Mouse (Mus musculus) limb, embryonic 11.5 days (tissue): ENCODE measurements at regions not wholly inside any gene's neighbourhood (a gene's known extent, or its start where the extent isn't known, plus 50 kb on each side); places are given as distances from the start of the nearest gene placed in this dataset.

ENCODE experiments used
- ATAC-seq: fragments of 200-750 bp; cut with Nextera tagmentation; 2 replicates; pipeline ENCODE4 v1.8.0; 2017; ENCODE audit warnings: low read depth; ENCODE audit not compliant: insufficient number of reproducible peaks, low FRiP score, low TSS enrichment
- DNase-seq: peaks from one replicate; pipeline ENCODE4 v3.0.0-alpha.2; 2015; ENCODE audit warnings: low spot score
- H3K27ac ChIP-seq: fragments of 300-500 bp; sonication (generic); replicated peaks from 2 replicates; pipeline ENCODE4 v1.5.1; 2014; ENCODE audit warnings: low read depth, mild to moderate bottlenecking, low read length
- H3K27me3 ChIP-seq: fragments of 300-500 bp; sonication (generic); 2 replicates; pipeline ENCODE4 v1.6.1; 2014; ENCODE audit warnings: mild to moderate bottlenecking, low read length, mixed read lengths; ENCODE audit not compliant: control insufficient read depth, insufficient read depth
- H3K36me3 ChIP-seq: fragments of 300-500 bp; sonication (generic); 2 replicates; pipeline ENCODE4 v1.6.1; 2014; ENCODE audit warnings: mild to moderate bottlenecking, low read length, moderate library complexity, mixed read lengths; ENCODE audit not compliant: control insufficient read depth, insufficient read depth
- H3K4me1 ChIP-seq: fragments of 300-500 bp; sonication (generic); 2 replicates; pipeline ENCODE4 v1.6.1; 2014; ENCODE audit warnings: low read length, mixed read lengths; ENCODE audit not compliant: control insufficient read depth, insufficient read depth
- H3K4me2 ChIP-seq: fragments of 300-500 bp; sonication (generic); 2 replicates; pipeline ENCODE4 v1.6.1; 2014; ENCODE audit warnings: low read depth, mild to moderate bottlenecking, moderate library complexity; ENCODE audit not compliant: severe bottlenecking
- H3K4me3 ChIP-seq: fragments of 300-500 bp; sonication (generic); 2 replicates; pipeline ENCODE4 v1.5.1; 2014; ENCODE audit warnings: low read depth, low read length
- H3K9ac ChIP-seq: fragments of 300-500 bp; sonication (generic); 2 replicates; pipeline ENCODE4 v1.6.1; 2014; ENCODE audit warnings: mild to moderate bottlenecking, low read length
- H3K9me3 ChIP-seq: fragments of 300-500 bp; sonication (generic); 2 replicates; pipeline ENCODE4 v1.6.1; 2016; ENCODE audit warnings: low read length; ENCODE audit not compliant: control insufficient read depth
- whole genome bisulfite sequencing: fragments of 180-500 bp; shearing (Covaris S2); extraction: QIAGEN DNeasy Blood & Tissue Kit; methylation state at CpG from one replicate; pipeline ENCODE4 v1.1.7; 2014; 5-methylcytosine and 5-hydroxymethylcytosine counted together

- H3K4me2 ChIP-seq: no peak overlapping the region
- WGBS: 92% methylated on average over 2 of the region's 2 CpGs
- no peaks in the 10 kb centered on the region for H3K4me1 ChIP-seq
- H3K36me3 ChIP-seq: no peaks in the 10 kb centered on the region
- no peak overlapping the region for H3K9ac ChIP-seq
- no peak overlapping the region for H3K4me3 ChIP-seq
- no peak overlapping the region for H3K27ac ChIP-seq
- DNase-seq (no peak), ATAC-seq (no peak)
- H3K9me3 ChIP-seq: no peaks in the 10 kb centered on the region
- H3K27me3 ChIP-seq: no peaks in the 10 kb centered on the region
These were observed 369.7 kb upstream of the Ctso start for GRCm38 (mm10) chr3:81562610-81563258.

GRCm38 (mm10) chr3:81563858-81564756 is 368.3 kb upstream of the Ctso start:
- Histone ChIP-seq H3K4me3 (no peak overlapping the region), H3K4me2 (no peak overlapping the region), H3K4me1 (no peaks in the 10 kb centered on the region), H3K9ac (no peak overlapping the region), H3K27ac (no peak overlapping the region), H3K27me3 (no peaks in the 10 kb centered on the region), H3K9me3 (no peaks in the 10 kb centered on the region), H3K36me3 (no peaks in the 10 kb centered on the region)
- no peak for ATAC-seq
- 80% methylated on average over 7 of the region's 7 CpGs for WGBS
- no peak for DNase-seq

GRCm38 (mm10) chr3:81564757-81565063 is 367.7 kb upstream of the Ctso start:
- 65% methylated on average over 1 of the region's 1 CpGs for WGBS

GRCm38 (mm10) chr3:81583387-81584027 is 348.9 kb upstream of the Ctso start:
- DNase-seq (no peak), ATAC-seq (no peak)
- H3K9me3 ChIP-seq: no peaks in the 10 kb centered on the region
- H3K27me3 ChIP-seq: no peaks in the 10 kb centered on the region
- no peak overlapping the region for H3K4me3 ChIP-seq
- H3K9ac ChIP-seq: no peak overlapping the region
- H3K4me2 ChIP-seq: no peak overlapping the region
- 47% methylated on average over 7 of the region's 7 CpGs for WGBS
- H3K36me3 ChIP-seq: no peaks in the 10 kb centered on the region
- H3K4me1 ChIP-seq: no peaks in the 10 kb centered on the region
- no peak overlapping the region for H3K27ac ChIP-seq

More at GRCm38 (mm10) chr3:81564757-81565063, 367.7 kb upstream of the Ctso start:
- Histone ChIP-seq H3K27me3 (no peaks in the 10 kb centered on the region), H3K4me2 (no peak overlapping the region), H3K27ac (no peak overlapping the region), H3K4me1 (no peaks in the 10 kb centered on the region), H3K9me3 (no peaks in the 10 kb centered on the region), H3K4me3 (no peak overlapping the region), H3K9ac (no peak overlapping the region), H3K36me3 (no peaks in the 10 kb centered on the region)
- DNase-seq (no peak), ATAC-seq (no peak)

- no peak overlapping the region for H3K9ac ChIP-seq
- no peaks in the 10 kb centered on the region for H3K4me1 ChIP-seq
- H3K9me3 ChIP-seq: no peaks in the 10 kb centered on the region
- no peak overlapping the region for H3K4me2 ChIP-seq
- no peak for ATAC-seq
- H3K4me3 ChIP-seq: no peak overlapping the region
- H3K27me3 ChIP-seq: no peaks in the 10 kb centered on the region
- DNase-seq: no peak
- WGBS: 90% methylated on average over 3 of the region's 3 CpGs
- no peaks in the 10 kb centered on the region for H3K36me3 ChIP-seq
- no peak overlapping the region for H3K27ac ChIP-seq
These were observed 343.3 kb upstream of the Ctso start for GRCm38 (mm10) chr3:81589109-81589508.

- Histone ChIP-seq H3K4me1 (no peaks in the 10 kb centered on the region), H3K27ac (no peak overlapping the region), H3K4me2 (no peak overlapping the region), H3K4me3 (no peak overlapping the region), H3K9me3 (no peaks in the 10 kb centered on the region), H3K36me3 (no peaks in the 10 kb centered on the region), H3K9ac (no peak overlapping the region), H3K27me3 (no peaks in the 10 kb centered on the region)
- ATAC-seq: no peak
- WGBS: 50% methylated on average over 2 of the region's 2 CpGs
- no peak for DNase-seq
These were observed 303.2 kb upstream of the Ctso start for GRCm38 (mm10) chr3:81629157-81629556.

GRCm38 (mm10) chr3:81658490-81658889 is 273.9 kb upstream of the Ctso start:
- no peak overlapping the region for H3K4me3 ChIP-seq

GRCm38 (mm10) chr3:81661620-81662019 is 270.8 kb upstream of the Ctso start:
- Histone ChIP-seq H3K4me1 (no peaks in the 10 kb centered on the region), H3K4me3 (no peak overlapping the region), H3K9ac (no peak overlapping the region), H3K4me2 (no peak overlapping the region), H3K9me3 (no peaks in the 10 kb centered on the region), H3K27ac (no peak overlapping the region), H3K36me3 (no peaks in the 10 kb centered on the region), H3K27me3 (no peaks in the 10 kb centered on the region)
- WGBS: 46% methylated on average over 1 of the region's 1 CpGs
- ATAC-seq: no peak
- DNase-seq: no peak

More at GRCm38 (mm10) chr3:81658490-81658889, 273.9 kb upstream of the Ctso start:
- no peak for ATAC-seq
- no peak for DNase-seq
- H3K27me3 ChIP-seq: no peaks in the 10 kb centered on the region
- H3K27ac ChIP-seq: no peak overlapping the region
- H3K4me2 ChIP-seq: no peak overlapping the region
- no peak overlapping the region for H3K9ac ChIP-seq
- no peaks in the 10 kb centered on the region for H3K36me3 ChIP-seq
- no peaks in the 10 kb centered on the region for H3K9me3 ChIP-seq
- no peaks in the 10 kb centered on the region for H3K4me1 ChIP-seq
- 42% methylated on average over 3 of the region's 3 CpGs for WGBS
